Mouse (Mus musculus) lung, embryonic 14.5 days (tissue): ENCODE data around the gene Ggn. TPM values are rescaled to one million over a fixed set of nuclear protein-coding genes. Genes with fewer than 3 reads are reported as not detected.

Experiments used
- ATAC-seq: fragments of 200-750 bp; cut with Nextera tagmentation; 2 replicates; pipeline ENCODE4 v1.8.0; 2017; ENCODE audit warnings: mild to moderate bottlenecking, moderate TSS enrichment, moderate library complexity; ENCODE audit not compliant: insufficient read depth
- DNase-seq: peaks from one replicate; pipeline ENCODE4 v3.0.0-alpha.2; 2015
- H3K27ac ChIP-seq: fragments of 300-500 bp; sonication (generic); 2 replicates; pipeline ENCODE4 v1.5.1; 2014; ENCODE audit warnings: low read depth, mild to moderate bottlenecking, moderate library complexity
- H3K27me3 ChIP-seq: fragments of 300-500 bp; sonication (generic); 2 replicates; pipeline ENCODE4 v1.6.1; 2014; ENCODE audit warnings: low read length, control low read depth; ENCODE audit not compliant: insufficient read depth
- H3K36me3 ChIP-seq: fragments of 300-500 bp; sonication (generic); 2 replicates; pipeline ENCODE4 v1.6.1; 2014; ENCODE audit warnings: control low read depth; ENCODE audit not compliant: insufficient read depth
- H3K4me1 ChIP-seq: fragments of 300-500 bp; sonication (generic); 2 replicates; pipeline ENCODE4 v1.6.1; 2014; ENCODE audit warnings: antibody characterized with exemption, control low read depth; ENCODE audit not compliant: insufficient read depth
- H3K4me2 ChIP-seq: fragments of 300-500 bp; sonication (generic); 2 replicates; pipeline ENCODE4 v1.6.1; 2014; ENCODE audit warnings: mild to moderate bottlenecking
- H3K4me3 ChIP-seq: fragments of 300-500 bp; sonication (generic); 2 replicates; pipeline ENCODE4 v1.5.1; 2014; ENCODE audit warnings: low read depth, low read length
- H3K9ac ChIP-seq: fragments of 300-500 bp; sonication (generic); 2 replicates; pipeline ENCODE4 v1.6.1; 2014
- H3K9me3 ChIP-seq: fragments of 300-500 bp; sonication (generic); 2 replicates; pipeline ENCODE4 v1.6.1; 2016; ENCODE audit warnings: low read depth, low read length, control low read depth
- CTCF ChIP-seq: IDR thresholded peaks from 2 replicates; pipeline ENCODE4 v1.5.1; 2016; ENCODE audit warnings: antibody characterized with exemption, low read depth
- WGBS: fragments of 180-500 bp; shearing (Covaris S2); extraction: QIAGEN DNeasy Blood & Tissue Kit; methylation state at CpG from one replicate; pipeline ENCODE4 v1.1.7; 2014; 5-methylcytosine and 5-hydroxymethylcytosine counted together
- polyA plus RNA-seq: library from polyadenylated mRNA; unstranded; fragments of >200 nt; fragmentation: Nextera tagmentation; extraction: Ambion mirVana; gene quantifications from 2 replicates; pipeline ENCODE4 v1.2.1, GENCODE M21; 2014

Gene Ggn
- 0.17 and 0.28 TPM in 2 replicates for polyA plus RNA-seq

- H3K9me3 ChIP-seq = no peaks in the 10 kb centered on the region
- H3K4me3 ChIP-seq = peak within 1 kb of the TSS; percentile 61
- TF ChIP-seq CTCF = no peak
- peak; percentile 92 for DNase-seq
- ATAC-seq = peak; percentile 68
- peak within 1 kb of the TSS; percentile 54 for H3K27ac ChIP-seq
- peak within 1 kb of the TSS; percentile 81 for H3K4me2 ChIP-seq
- peaks cover 47% of the 10 kb centered on the region for H3K27me3 ChIP-seq
- peaks cover 28% of the 10 kb centered on the region for H3K36me3 ChIP-seq
- peak within 1 kb of the TSS; percentile 50 for H3K9ac ChIP-seq
- H3K4me1 ChIP-seq = peaks cover 11% of the 10 kb centered on the region; the same call in 1 of the 2 replicates
- under 1% methylated on average over 30 of the region's 30 CpGs for WGBS
Measured at GRCm38 (mm10) chr7:29170066-29170754, at the start of gene Ggn, which contains the start of gene Spred3. Gene Ggn (plus strand): TSS chr7:29170210. Gene Spred3 (minus strand): TSS chr7:29170411.

GRCm38 (mm10) chr7:29122821-29123220 lies 47.2 kb upstream of the Ggn start:
- Histone ChIP-seq H3K36me3 (no peaks in the 10 kb centered on the region), H3K4me1 (no peaks in the 10 kb centered on the region), H3K27ac (no peak overlapping the region), H3K4me2 (no peak overlapping the region), H3K9ac (no peak overlapping the region), H3K27me3 (no peaks in the 10 kb centered on the region), H3K9me3 (no peaks in the 10 kb centered on the region), H3K4me3 (no peak overlapping the region)
- no peak for ATAC-seq
- DNase-seq = no peak
- TF ChIP-seq CTCF = no peak
- WGBS = 87% methylated on average over 9 of the region's 9 CpGs

GRCm38 (mm10) chr7:29123531-29124358 lies 46.3 kb upstream of the Ggn start:
- WGBS = 44% methylated on average over 5 of the region's 5 CpGs
- Histone ChIP-seq H3K4me2 (no peak overlapping the region; the same call in 1 of the 2 replicates), H3K4me3 (no peak overlapping the region), H3K27ac (no peak overlapping the region), H3K9ac (no peak overlapping the region), H3K27me3 (no peaks in the 10 kb centered on the region), H3K9me3 (no peaks in the 10 kb centered on the region), H3K4me1 (no peaks in the 10 kb centered on the region), H3K36me3 (no peaks in the 10 kb centered on the region)
- no peak for TF ChIP-seq CTCF
- ATAC-seq (peak; percentile 29; the same call in 1 of the 2 replicates), DNase-seq (no peak)

GRCm38 (mm10) chr7:29124970-29125369 lies 45.0 kb upstream of the Ggn start, which contains the start of gene Ryr1:
Gene Ryr1 (minus strand): TSS chr7:29125179.
- H3K9me3 ChIP-seq = no peaks in the 10 kb centered on the region
- ATAC-seq = peak; percentile 89
- no peaks in the 10 kb centered on the region for H3K27me3 ChIP-seq
- no peak for TF ChIP-seq CTCF
- peak within 1 kb of the TSS; percentile 87 for H3K4me2 ChIP-seq
- H3K27ac ChIP-seq = no peak within 1 kb of the TSS
- under 1% methylated on average over 16 of the region's 16 CpGs for WGBS
- H3K4me1 ChIP-seq = no peaks in the 10 kb centered on the region
- no peaks in the 10 kb centered on the region for H3K36me3 ChIP-seq
- DNase-seq = peak; percentile 86
- peak within 1 kb of the TSS; percentile 41 for H3K9ac ChIP-seq
- peak within 1 kb of the TSS; percentile 39 for H3K4me3 ChIP-seq

GRCm38 (mm10) chr7:29126173-29126915 lies 43.7 kb upstream of the Ggn start:
- peak; percentile 72 for TF ChIP-seq CTCF
- Histone ChIP-seq H3K27ac (no peak overlapping the region), H3K27me3 (no peaks in the 10 kb centered on the region), H3K4me2 (no peak overlapping the region), H3K4me1 (no peaks in the 10 kb centered on the region), H3K9me3 (no peaks in the 10 kb centered on the region), H3K9ac (no peak overlapping the region), H3K36me3 (no peaks in the 10 kb centered on the region), H3K4me3 (no peak overlapping the region)
- WGBS = 13% methylated on average over 7 of the region's 7 CpGs
- DNase-seq = peak; percentile 71
- no peak for ATAC-seq

- peak; percentile 65 for TF ChIP-seq CTCF
- no peak for ATAC-seq
- DNase-seq = peak; percentile 52
- Histone ChIP-seq H3K4me1 (no peaks in the 10 kb centered on the region), H3K27ac (no peak overlapping the region), H3K4me3 (no peak overlapping the region), H3K27me3 (no peaks in the 10 kb centered on the region), H3K9me3 (no peaks in the 10 kb centered on the region), H3K9ac (no peak overlapping the region), H3K4me2 (no peak overlapping the region), H3K36me3 (no peaks in the 10 kb centered on the region)
- WGBS = 65% methylated on average over 2 of the region's 2 CpGs
Measured at GRCm38 (mm10) chr7:29128725-29129124, 41.3 kb upstream of the Ggn start.
